Mouse (Mus musculus): Measurements from ENCODE around the gene Amigo1.

DNA sequence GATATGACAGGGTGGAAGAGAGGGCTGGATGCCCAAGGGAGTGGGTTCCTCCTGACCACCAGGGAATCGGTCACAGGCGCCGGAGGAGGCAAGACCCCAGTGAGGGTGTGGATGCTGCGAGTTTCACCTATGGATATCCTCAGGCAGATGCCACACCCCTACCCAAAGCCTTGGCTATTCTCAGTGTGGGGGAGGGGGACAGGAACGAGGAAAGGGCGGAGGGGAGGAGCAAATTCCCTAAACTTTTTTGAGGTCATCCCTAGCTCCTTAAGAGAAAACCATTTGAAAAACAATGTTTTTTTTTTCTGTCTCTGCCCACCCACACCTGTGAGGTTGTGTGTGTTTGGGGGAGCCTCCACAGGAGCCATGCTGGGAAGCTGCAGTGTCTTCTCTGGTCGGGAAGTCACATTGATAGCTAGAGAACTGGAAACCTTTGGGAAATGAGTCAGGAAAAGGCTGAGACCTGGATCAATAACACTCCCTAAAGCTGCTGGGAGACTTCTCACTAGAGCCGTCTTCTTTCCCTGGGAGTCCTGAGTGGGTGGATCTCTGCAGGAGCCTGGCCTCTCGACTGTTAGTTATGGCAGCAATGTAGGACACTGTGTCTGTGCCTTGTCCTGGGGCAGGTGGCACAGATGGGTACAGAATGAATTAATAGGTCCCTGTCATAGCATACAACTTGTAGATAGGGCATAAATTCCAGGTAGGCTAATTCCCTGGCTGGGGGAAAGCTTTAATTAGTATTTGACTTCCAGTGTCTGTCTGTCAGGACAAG is 2.8 kb downstream of the Amigo1 start:
- TF ChIP-seq GATA1 (IDR thresholded peaks at IDR 0.05; ENCODE audit: low read length) (no peak), TAL1 (IDR thresholded peaks at IDR 0.05; ENCODE audit: low read length) (no peak)

All from erythroblast, embryonic 14.5 days (primary cell).